Mouse (Mus musculus) megakaryocyte, embryonic 14.5 days (primary cell): Measurements from ENCODE around the gene Cit.

Experiments
- FLI1 ChIP-seq: IDR thresholded peaks from 2 replicates; pipeline ENCODE4 v1.6.1; 2012; ENCODE audit warnings: low read length, inconsistent platforms, mixed read lengths
- GATA1 ChIP-seq: IDR thresholded peaks from 3 replicates; pipeline ENCODE4 v1.6.1; 2012; ENCODE audit warnings: mixed read lengths, low read length, inconsistent platforms, borderline replicate concordance

- TF ChIP-seq GATA1 = no peak
- TF ChIP-seq FLI1 = no peak
Measured at GRCm38 (mm10) chr5:116036465-116036864, 191.4 kb downstream of the Cit start.
